Mouse (Mus musculus): ENCODE measurements at regions not wholly inside any gene's neighbourhood (a gene's known extent, or its start where the extent isn't known, plus 50 kb on each side); places are given as distances from the start of the nearest gene placed in this dataset.

DNA sequence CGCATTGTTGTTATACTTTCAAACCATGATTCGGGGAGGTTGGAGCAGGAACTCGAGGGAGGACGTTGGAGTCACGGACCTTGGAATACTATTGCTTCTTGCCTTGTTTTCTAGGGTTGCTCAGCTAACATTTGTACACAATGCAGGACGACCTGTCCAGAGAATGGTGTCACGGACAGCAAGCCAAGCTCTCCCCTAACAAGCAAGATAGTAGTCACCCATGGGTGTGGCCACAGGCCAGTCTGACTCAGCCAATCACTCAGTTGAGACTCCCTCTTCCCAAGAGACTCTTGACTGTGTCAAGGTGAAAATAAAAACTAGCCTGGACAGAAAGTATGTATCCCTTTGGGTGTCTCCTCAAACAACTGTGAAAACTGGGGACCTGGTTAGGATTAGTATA lies 291.2 kb upstream of the Tgfbr2 start:
- H3K27me3 ChIP-seq (replicated peaks): no peaks in the 10 kb centered on the region
- dilution Hi-C loops (cut with MboI; ENCODE audit: extremely low pct_ligation_motif_present, extremely low pct_unique_long_range_greater_than_20kb, low sequenced_read_pairs): no loop called here
- in situ Hi-C loops (cut with MboI; ENCODE audit: low pct_ligation_motif_present, low pct_unique_long_range_greater_than_20kb, low sequenced_read_pairs): no loop called here

DNA sequence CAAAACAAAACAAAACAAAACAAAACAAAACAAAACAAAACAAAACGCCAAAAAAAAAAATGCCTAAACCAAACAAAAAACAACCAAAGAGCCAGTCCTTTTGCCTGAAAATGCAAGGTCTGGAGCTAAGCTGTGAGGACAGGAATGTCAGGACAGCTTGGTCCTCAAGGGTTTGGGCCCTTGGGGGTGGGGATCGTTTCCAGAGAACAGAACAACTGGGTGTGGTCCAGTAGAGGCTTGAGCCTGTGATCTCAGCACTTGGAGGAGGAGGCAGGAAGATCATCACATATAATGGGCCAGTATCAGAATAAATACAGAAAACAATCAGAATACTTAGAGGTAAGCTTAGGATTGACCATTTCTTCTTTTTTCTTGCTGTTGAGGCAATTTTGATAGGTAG lies 289.5 kb upstream of the Tgfbr2 start:
- dilution Hi-C loops (cut with MboI; ENCODE audit: extremely low pct_ligation_motif_present, extremely low pct_unique_long_range_greater_than_20kb, low sequenced_read_pairs): no loop called here
- H3K9me3 ChIP-seq (replicated peaks; ENCODE audit: low read length): peaks cover 4% of the 10 kb centered on the region
- H3K4me2 ChIP-seq (ENCODE audit: insufficient read depth, low read depth, poor library complexity, severe bottlenecking): no peak overlapping the region
- no peak overlapping the region for H3K9ac ChIP-seq (ENCODE audit: insufficient read depth, low read depth)
- H3K27me3 ChIP-seq (replicated peaks): no peaks in the 10 kb centered on the region
- H3K79me2 ChIP-seq (replicated peaks; ENCODE audit: control insufficient read depth, extremely low read depth, insufficient read depth, poor library complexity, severe bottlenecking): no peaks in the 10 kb centered on the region
- DNase-seq (ENCODE audit: extremely low read depth): no peak
- TF ChIP-seq E2F4 (IDR thresholded peaks at IDR 0.05; ENCODE audit: insufficient replicate concordance, low read depth, low read length) (no peak), POLR2AphosphoS2 (IDR thresholded peaks at IDR 0.05; ENCODE audit: low read depth, low read length) (no peak), TCF12 (IDR thresholded peaks at IDR 0.05; ENCODE audit: low read depth, low read length) (no peak), HCFC1 (IDR thresholded peaks at IDR 0.05; ENCODE audit: low read depth, low read length) (no peak), MAFK (IDR thresholded peaks at IDR 0.05; ENCODE audit: insufficient replicate concordance, low read length) (no peak), PAX5 (IDR thresholded peaks at IDR 0.05; ENCODE audit: low read length) (no peak), RCOR1 (conservative IDR thresholded peaks at IDR 0.05; ENCODE audit: low read depth, low read length) (no peak), SMC3 (IDR thresholded peaks at IDR 0.05; ENCODE audit: low read depth, low read length) (no peak), ZNF384 (IDR thresholded peaks at IDR 0.05; ENCODE audit: low read depth, low read length) (no peak), MAZ (IDR thresholded peaks at IDR 0.05; ENCODE audit: low read depth, low read length) (no peak), UBTF (IDR thresholded peaks at IDR 0.05; ENCODE audit: low read depth, low read length) (no peak), MAX (IDR thresholded peaks at IDR 0.05; ENCODE audit: low read length) (no peak), EP300 (IDR thresholded peaks at IDR 0.05; ENCODE audit: low read length) (no peak), GABPA (IDR thresholded peaks at IDR 0.05; ENCODE audit: insufficient replicate concordance, low read depth, low read length) (no peak), MYC (IDR thresholded peaks at IDR 0.05; ENCODE audit: low read depth, low read length) (no peak), CHD2 (IDR thresholded peaks at IDR 0.05; ENCODE audit: low read length) (no peak), ZC3H11A (IDR thresholded peaks at IDR 0.05; ENCODE audit: low read depth, low read length) (no peak), IRF4 (IDR thresholded peaks at IDR 0.05; ENCODE audit: low read depth, low read length) (no peak), CHD1 (IDR thresholded peaks at IDR 0.05; ENCODE audit: low read depth, low read length) (no peak), NELFE (IDR thresholded peaks at IDR 0.05; ENCODE audit: low read depth, low read length) (no peak)
- H3K36me3 ChIP-seq (replicated peaks in 1 of 2; ENCODE audit: control insufficient read depth in 1 of 2, insufficient read depth in 1 of 2, low read length in 1 of 2): no peaks in the 10 kb centered on the region
- H3K4me3 ChIP-seq (replicated peaks in 1 of 3; ENCODE audit: low read depth in 2 of 3, low read length in 2 of 3, poor library complexity in 1 of 3): no peak overlapping the region
- no peak overlapping the region for H3K27ac ChIP-seq (ENCODE audit: insufficient read depth, low read depth)
- in situ Hi-C loops (cut with MboI; ENCODE audit: low pct_ligation_motif_present, low pct_unique_long_range_greater_than_20kb, low sequenced_read_pairs): no loop called here
- H3K4me1 ChIP-seq (ENCODE audit: control insufficient read depth in 1 of 2, insufficient read depth in 2 of 2): no peaks in the 10 kb centered on the region

More for the DNA sequence above, 291.2 kb upstream of the Tgfbr2 start:
- H3K79me2 ChIP-seq (replicated peaks; ENCODE audit: control insufficient read depth, extremely low read depth, insufficient read depth, poor library complexity, severe bottlenecking): no peaks in the 10 kb centered on the region
- no peaks in the 10 kb centered on the region for H3K36me3 ChIP-seq (replicated peaks in 1 of 2; ENCODE audit: control insufficient read depth in 1 of 2, insufficient read depth in 1 of 2, low read length in 1 of 2)
- no peak overlapping the region for H3K9ac ChIP-seq (ENCODE audit: insufficient read depth, low read depth)
- peaks cover 4% of the 10 kb centered on the region for H3K9me3 ChIP-seq (replicated peaks; ENCODE audit: low read length)
- no peak overlapping the region for H3K27ac ChIP-seq (ENCODE audit: insufficient read depth, low read depth)
- TF ChIP-seq PAX5 (IDR thresholded peaks at IDR 0.05; ENCODE audit: low read length) (no peak), KAT2A (IDR thresholded peaks at IDR 0.05; ENCODE audit: insufficient replicate concordance, low read length) (no peak), MXI1 (IDR thresholded peaks at IDR 0.05; ENCODE audit: low read depth, low read length) (no peak), POLR2A (IDR thresholded peaks at IDR 0.05; ENCODE audit: low read depth, low read length) (no peak), SIN3A (IDR thresholded peaks at IDR 0.05; ENCODE audit: low read length) (no peak), MAX (IDR thresholded peaks at IDR 0.05; ENCODE audit: low read length) (no peak), UBTF (IDR thresholded peaks at IDR 0.05; ENCODE audit: low read depth, low read length) (no peak), SMC3 (IDR thresholded peaks at IDR 0.05; ENCODE audit: low read depth, low read length) (no peak), BHLHE40 (IDR thresholded peaks at IDR 0.05; ENCODE audit: low read depth, low read length) (no peak), EP300 (IDR thresholded peaks at IDR 0.05; ENCODE audit: low read length) (no peak), CHD1 (IDR thresholded peaks at IDR 0.05; ENCODE audit: low read depth, low read length) (no peak), ZNF384 (IDR thresholded peaks at IDR 0.05; ENCODE audit: low read depth, low read length) (no peak), MYC (IDR thresholded peaks at IDR 0.05; ENCODE audit: low read depth, low read length) (no peak), ZKSCAN1 (IDR thresholded peaks at IDR 0.05; ENCODE audit: borderline replicate concordance, low read depth, low read length) (no peak)
- H3K4me1 ChIP-seq (ENCODE audit: control insufficient read depth in 1 of 2, insufficient read depth in 2 of 2): peaks cover 0 to 4% of the 10 kb centered on the region in 2 experiments; a peak in 1 of 4 replicates
- H3K4me2 ChIP-seq (ENCODE audit: insufficient read depth, low read depth, poor library complexity, severe bottlenecking): no peak overlapping the region
- no peak for DNase-seq (ENCODE audit: extremely low read depth)
- no peak overlapping the region for H3K4me3 ChIP-seq (replicated peaks in 1 of 3; ENCODE audit: low read depth in 2 of 3, low read length in 2 of 3, poor library complexity in 1 of 3)
